Mouse (Mus musculus) forebrain, embryonic 15.5 days (tissue): Measurements from ENCODE around the gene Hapln3. TPM values are rescaled to one million over a fixed set of nuclear protein-coding genes. Genes with fewer than 3 reads are reported as not detected.

Experiments
- ATAC-seq: fragments of 200-750 bp; cut with Nextera tagmentation; replicated peaks from 2 replicates; pipeline ENCODE4 v1.8.0; 2017; ENCODE audit warnings: mild to moderate bottlenecking, moderate TSS enrichment, moderate library complexity
- H3K27ac ChIP-seq: fragments of 300-500 bp; sonication (generic); replicated peaks from 2 replicates; pipeline ENCODE4 v1.5.1; 2015; ENCODE audit warnings: mild to moderate bottlenecking, inconsistent platforms
- H3K27me3 ChIP-seq: fragments of 300-500 bp; sonication (generic); 2 replicates; pipeline ENCODE4 v1.6.1; 2015; ENCODE audit warnings: inconsistent platforms
- H3K36me3 ChIP-seq: fragments of 300-500 bp; sonication (generic); 2 replicates; pipeline ENCODE4 v1.6.1; 2015; ENCODE audit warnings: mild to moderate bottlenecking, inconsistent platforms
- H3K4me1 ChIP-seq: fragments of 300-500 bp; sonication (generic); 2 replicates; pipeline ENCODE4 v1.6.1; 2015; ENCODE audit warnings: inconsistent platforms
- H3K4me2 ChIP-seq: fragments of 300-500 bp; sonication (generic); replicated peaks from 2 replicates; pipeline ENCODE4 v1.6.1; 2015; ENCODE audit warnings: mild to moderate bottlenecking, inconsistent platforms
- H3K4me3 ChIP-seq: fragments of 300-500 bp; sonication (generic); 2 replicates; pipeline ENCODE4 v1.5.1; 2015; ENCODE audit warnings: mild to moderate bottlenecking, inconsistent platforms
- H3K9ac ChIP-seq: fragments of 300-500 bp; sonication (generic); replicated peaks from 2 replicates; pipeline ENCODE4 v1.6.1; 2015; ENCODE audit warnings: mild to moderate bottlenecking, inconsistent platforms
- H3K9me3 ChIP-seq: fragments of 300-500 bp; sonication (generic); 2 replicates; pipeline ENCODE4 v1.6.1; 2016; ENCODE audit warnings: inconsistent platforms
- WGBS: fragments of 180-500 bp; shearing (Covaris S2); methylation state at CpG from one replicate; pipeline ENCODE4 v1.1.7; 2015; ENCODE audit warnings: mixed read lengths; 5-methylcytosine and 5-hydroxymethylcytosine counted together
- polyA plus RNA-seq: library from polyadenylated mRNA; unstranded; fragments of >200 nt; fragmentation: Nextera tagmentation; extraction: Ambion mirVana; gene quantifications from 2 replicates; pipeline ENCODE4 v1.2.1, GENCODE M21; 2015

Hapln3 gene
- polyA plus RNA-seq = 2.5 and 3.0 TPM in 2 replicates

- Histone ChIP-seq H3K4me3 (peak within 1 kb of the TSS; percentile 24), H3K9ac (peak within 1 kb of the TSS; percentile 19; the same call in 1 of the 2 replicates), H3K27ac (no peak within 1 kb of the TSS), H3K4me1 (peaks cover 8% of the 10 kb centered on the region; the same call in 1 of the 2 replicates), H3K36me3 (no peaks in the 10 kb centered on the region; the same call in 1 of the 2 replicates), H3K27me3 (no peaks in the 10 kb centered on the region), H3K9me3 (no peaks in the 10 kb centered on the region), H3K4me2 (peak within 1 kb of the TSS; percentile 35)
- WGBS = 3% methylated on average over 19 of the region's 19 CpGs
- peak; percentile 51 for ATAC-seq
Observed at GRCm38 (mm10) chr7:79130843-79131444, at the start of gene Hapln3. TSS of gene Hapln3 (minus strand) at chr7:79131018.

GRCm38 (mm10) chr7:79173800-79174199 is 43.0 kb upstream of the Hapln3 start:
- WGBS = 89% methylated on average over 3 of the region's 3 CpGs
- no peak for ATAC-seq
- Histone ChIP-seq H3K4me2 (no peak overlapping the region), H3K27ac (no peak overlapping the region), H3K4me1 (no peaks in the 10 kb centered on the region), H3K36me3 (no peaks in the 10 kb centered on the region), H3K27me3 (no peaks in the 10 kb centered on the region), H3K9ac (no peak overlapping the region), H3K4me3 (no peak overlapping the region), H3K9me3 (no peaks in the 10 kb centered on the region)

- Histone ChIP-seq H3K36me3 (no peaks in the 10 kb centered on the region), H3K4me1 (no peaks in the 10 kb centered on the region), H3K4me3 (no peak overlapping the region), H3K4me2 (no peak overlapping the region), H3K9me3 (no peaks in the 10 kb centered on the region), H3K27me3 (no peaks in the 10 kb centered on the region), H3K9ac (no peak overlapping the region), H3K27ac (no peak overlapping the region)
- no peak for ATAC-seq
- WGBS = 82% methylated on average over 1 of the region's 1 CpGs
Observed at GRCm38 (mm10) chr7:79171782-79172181, 41.0 kb upstream of the Hapln3 start.

- no peaks in the 10 kb centered on the region for H3K27me3 ChIP-seq
- no peaks in the 10 kb centered on the region for H3K9me3 ChIP-seq
- H3K4me2 ChIP-seq = no peak overlapping the region
- ATAC-seq = no peak
- WGBS = 55% methylated on average over 14 of the region's 14 CpGs
- no peak overlapping the region for H3K9ac ChIP-seq
- H3K27ac ChIP-seq = no peak overlapping the region
- no peaks in the 10 kb centered on the region for H3K36me3 ChIP-seq
- no peaks in the 10 kb centered on the region for H3K4me1 ChIP-seq
- no peak overlapping the region for H3K4me3 ChIP-seq
Observed at GRCm38 (mm10) chr7:79167006-79167562, 36.3 kb upstream of the Hapln3 start.

- 59% methylated on average over 1 of the region's 1 CpGs for WGBS
- Histone ChIP-seq H3K4me3 (no peak overlapping the region), H3K4me1 (no peaks in the 10 kb centered on the region), H3K4me2 (no peak overlapping the region), H3K36me3 (no peaks in the 10 kb centered on the region), H3K9ac (no peak overlapping the region), H3K9me3 (no peaks in the 10 kb centered on the region), H3K27ac (no peak overlapping the region), H3K27me3 (no peaks in the 10 kb centered on the region)
- no peak for ATAC-seq
Observed at GRCm38 (mm10) chr7:79159406-79159805, 28.6 kb upstream of the Hapln3 start.

- no peak for ATAC-seq
- no peaks in the 10 kb centered on the region for H3K36me3 ChIP-seq
- H3K4me3 ChIP-seq = no peak overlapping the region; the same call in 1 of the 2 replicates
- WGBS = 66% methylated on average over 6 of the region's 6 CpGs
- no peak overlapping the region for H3K9ac ChIP-seq
- no peak overlapping the region for H3K27ac ChIP-seq
- H3K4me2 ChIP-seq = peak overlapping the region; percentile 92
- H3K9me3 ChIP-seq = no peaks in the 10 kb centered on the region
- peaks cover 25% of the 10 kb centered on the region for H3K4me1 ChIP-seq
- no peaks in the 10 kb centered on the region for H3K27me3 ChIP-seq
Observed at GRCm38 (mm10) chr7:79149522-79149921, 18.7 kb upstream of the Hapln3 start.

GRCm38 (mm10) chr7:79148711-79149266 is 18.0 kb upstream of the Hapln3 start, which contains the start of gene Mfge8:
TSS of gene Mfge8 (minus strand) at chr7:79149060.
- H3K9ac ChIP-seq = peak within 1 kb of the TSS; percentile 49
- peak; percentile 94 for ATAC-seq
- under 1% methylated on average over 39 of the region's 39 CpGs for WGBS
- no peaks in the 10 kb centered on the region for H3K9me3 ChIP-seq
- H3K4me1 ChIP-seq = peaks cover 25% of the 10 kb centered on the region
- H3K36me3 ChIP-seq = no peaks in the 10 kb centered on the region
- H3K4me2 ChIP-seq = peak within 1 kb of the TSS; percentile 92
- no peaks in the 10 kb centered on the region for H3K27me3 ChIP-seq
- no peak within 1 kb of the TSS for H3K27ac ChIP-seq
- H3K4me3 ChIP-seq = peak within 1 kb of the TSS; percentile 64

- H3K36me3 ChIP-seq = no peaks in the 10 kb centered on the region
- H3K27me3 ChIP-seq = no peaks in the 10 kb centered on the region
- peaks cover 25% of the 10 kb centered on the region for H3K4me1 ChIP-seq
- ATAC-seq = no peak
- H3K27ac ChIP-seq = no peak overlapping the region
- peak overlapping the region; percentile 49 for H3K9ac ChIP-seq
- peak overlapping the region; percentile 92 for H3K4me2 ChIP-seq
- H3K9me3 ChIP-seq = no peaks in the 10 kb centered on the region
- peak overlapping the region; percentile 64 for H3K4me3 ChIP-seq
- WGBS = 1% methylated on average over 18 of the region's 20 CpGs
Observed at GRCm38 (mm10) chr7:79147931-79148653, 17.3 kb upstream of the Hapln3 start.

- Histone ChIP-seq H3K27ac (no peak overlapping the region), H3K4me3 (peak overlapping the region; percentile 64), H3K36me3 (no peaks in the 10 kb centered on the region), H3K27me3 (no peaks in the 10 kb centered on the region), H3K9ac (peak overlapping the region; percentile 35), H3K4me2 (peak overlapping the region; percentile 92), H3K9me3 (no peaks in the 10 kb centered on the region), H3K4me1 (peaks cover 25% of the 10 kb centered on the region)
- ATAC-seq = no peak
- 50% methylated on average over 12 of the region's 12 CpGs for WGBS
Observed at GRCm38 (mm10) chr7:79147011-79147837, 16.4 kb upstream of the Hapln3 start.

GRCm38 (mm10) chr7:79140897-79141296 is 10.1 kb upstream of the Hapln3 start:
- no peak overlapping the region for H3K4me3 ChIP-seq
- 32% methylated on average over 8 of the region's 8 CpGs for WGBS
- ATAC-seq = peak; percentile 46
- H3K4me1 ChIP-seq = no peaks in the 10 kb centered on the region
- no peak overlapping the region for H3K4me2 ChIP-seq
- no peak overlapping the region for H3K9ac ChIP-seq
- no peaks in the 10 kb centered on the region; the same call in 1 of the 2 replicates for H3K36me3 ChIP-seq
- H3K27ac ChIP-seq = no peak overlapping the region
- H3K27me3 ChIP-seq = no peaks in the 10 kb centered on the region
- H3K9me3 ChIP-seq = no peaks in the 10 kb centered on the region

- Histone ChIP-seq H3K27me3 (no peaks in the 10 kb centered on the region), H3K4me1 (no peaks in the 10 kb centered on the region), H3K4me2 (no peak overlapping the region), H3K9me3 (no peaks in the 10 kb centered on the region), H3K36me3 (no peaks in the 10 kb centered on the region; the same call in none of the 2 replicates), H3K4me3 (no peak overlapping the region), H3K9ac (no peak overlapping the region), H3K27ac (no peak overlapping the region)
- ATAC-seq = no peak
- 57% methylated on average over 4 of the region's 4 CpGs for WGBS
Observed at GRCm38 (mm10) chr7:79139891-79140591, 9.2 kb upstream of the Hapln3 start.
